Mouse (Mus musculus) liver, adult 2 months (tissue): ENCODE measurements around the gene Atp6ap1l.

Experiments used
- CTCF ChIP-seq: fragments of 200-500 bp; IDR thresholded peaks from 2 replicates; pipeline ENCODE4 v1.5.1; 2011; ENCODE audit warnings: low read depth, low read length, control low read depth
- POLR2A ChIP-seq: fragments of 200-500 bp; IDR thresholded peaks from 2 replicates; pipeline ENCODE4 v1.6.1; 2011; ENCODE audit warnings: low read length, control low read depth; ENCODE audit not compliant: insufficient read depth; ENCODE audit errors: extremely low read depth

GRCm38 (mm10) chr13:90844191-90844590 lies 61.0 kb downstream of the Atp6ap1l start:
- TF ChIP-seq POLR2A, result no peak
- no peak for TF ChIP-seq CTCF
